Mouse (Mus musculus): ENCODE results near the gene Gm28230.

Gm28230 gene

GRCm38 (mm10) chr2:74726551-74726950 is at the start of gene Gm28230:
Gene Gm28230 (plus strand): TSS chr2:74726728.
- CTCF ChIA-PET = no interaction called here
- POLR2A ChIA-PET = no interaction called here

- CTCF ChIA-PET = interaction anchor here in 1 of 4 experiments (0.6 to 0.7 kb wide), 2 partner anchors 16 to 54 kb away, joined by 5 to 21 read pairs; no protein-coding TSS in a partner anchor
Observed at GRCm38 (mm10) chr2:74677106-74677505, 49.4 kb upstream of the Gm28230 start.

DNA sequence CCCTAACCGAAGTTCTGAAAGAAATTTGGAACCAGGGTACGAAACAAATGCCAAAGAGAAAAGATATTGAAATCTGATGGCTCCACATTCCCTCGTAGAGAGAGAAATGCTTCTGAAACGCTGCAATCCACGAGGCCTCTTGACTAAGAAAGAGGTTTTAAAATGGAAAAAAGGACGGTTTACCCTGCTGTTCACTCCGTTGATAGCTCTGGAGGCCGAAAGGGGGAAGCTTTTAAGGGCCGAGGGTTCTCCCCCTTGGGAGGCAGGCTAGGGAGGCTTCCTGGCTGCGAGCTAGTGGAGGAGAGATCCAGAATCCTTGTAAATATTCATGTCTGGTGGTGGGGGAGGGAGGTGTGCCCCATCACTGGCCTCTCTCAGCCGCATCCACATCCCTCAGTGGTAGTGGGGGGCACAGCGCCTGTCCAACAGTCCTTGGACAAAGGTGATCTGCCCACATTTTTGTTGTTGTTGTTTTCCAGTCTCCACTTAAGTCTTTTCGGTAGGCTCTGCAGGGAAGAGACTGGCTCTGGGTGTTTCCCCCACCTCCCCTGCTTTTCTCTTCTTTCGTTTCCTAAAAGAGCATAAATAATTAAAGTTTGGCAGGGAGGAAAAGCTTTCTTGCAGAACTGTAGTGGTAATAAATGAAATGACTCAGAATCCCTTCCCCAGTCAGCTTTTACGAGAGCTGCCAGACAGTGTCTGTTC is 47.5 kb upstream of the Gm28230 start, which contains the start of gene Hoxd11:
Gene Hoxd11, plus strand, starts transcription at position 667 of the 705 bp plus-strand sequence.
- ChIA-PET CTCF (interaction anchor here in 2 of 4 experiments (0.9 to 1.4 kb wide), 3 partner anchors 10 to 23 kb away, joined by 3 to 6 read pairs (median 4); no protein-coding TSS in a partner anchor), POLR2A (interaction anchor here in 2 of 4 experiments (0.7 to 2.0 kb wide), 5 partner anchors 11 to 14 kb away, joined by 3 to 7 read pairs (median 3); partner anchors contain the start of genes Hoxd10 (in 1 of the 2) and Hoxd13 (in 1 of the 2))

More at GRCm38 (mm10) chr2:74677106-74677505, 49.4 kb upstream of the Gm28230 start:
- POLR2A ChIA-PET = interaction anchor here in 2 of 4 experiments (0.9 to 1.4 kb wide), 4 partner anchors 10 to 19 kb away, joined by 3 to 5 read pairs (median 4); no protein-coding TSS in a partner anchor

DNA sequence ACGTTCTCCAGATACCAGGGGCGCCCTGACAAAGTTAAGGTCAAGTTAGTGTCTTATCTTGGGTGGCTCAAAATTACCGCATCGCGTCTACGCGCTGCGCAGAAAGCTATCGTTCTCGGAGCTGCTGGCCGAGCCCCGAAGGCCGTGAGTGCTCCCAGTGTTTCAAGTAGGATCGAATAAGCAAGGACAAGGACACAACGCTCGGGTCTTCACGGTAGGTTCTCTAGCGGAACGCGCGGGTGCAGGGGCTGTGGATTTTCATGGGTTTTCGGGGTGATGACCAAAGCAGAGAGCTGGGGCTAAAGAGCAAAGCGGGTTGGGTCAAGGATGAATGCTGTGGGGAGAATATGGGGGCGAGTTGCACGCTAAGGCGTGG is 46.9 kb upstream of the Gm28230 start:
- POLR2A ChIA-PET = interaction anchor here in 3 of 4 experiments (0.7 to 2.0 kb wide), 7 partner anchors 11 to 22 kb away, joined by 3 to 7 read pairs (median 3); partner anchors contain the start of genes Hoxd10 (in 1 of the 3) and Hoxd13 (in 1 of the 3)
- CTCF ChIA-PET = interaction anchor here in 3 of 4 experiments (0.8 to 1.4 kb wide), 5 partner anchors 10 to 24 kb away, joined by 3 to 6 read pairs (median 3); partner anchors contain the start of gene Hoxd10 (in 1 of the 3)

- POLR2A ChIA-PET = interaction anchor here in 3 of 4 experiments (0.6 to 2.0 kb wide), 8 partner anchors 10 to 1188 kb away, joined by 3 to 7 read pairs (median 4); partner anchors contain the start of genes Hoxd10 (in 1 of the 3) and Hoxd13 (in 1 of the 3)
Observed at GRCm38 (mm10) chr2:74679980-74680379, 46.5 kb upstream of the Gm28230 start.

GRCm38 (mm10) chr2:74680561-74681398 is 45.7 kb upstream of the Gm28230 start:
- CTCF ChIA-PET = interaction anchor here (0.6 to 1.4 kb wide), 7 partner anchors 10 to 70 kb away, joined by 3 to 7 read pairs (median 4); partner anchors contain the start of gene Hoxd10 (in 1 of the 4)
- POLR2A ChIA-PET = interaction anchor here in 3 of 4 experiments (0.6 to 2.0 kb wide), 13 partner anchors 9 to 636 kb away, joined by 3 to 7 read pairs (median 3); partner anchors contain the start of gene Hoxd13 (in 1 of the 3)

More at GRCm38 (mm10) chr2:74679980-74680379, 46.5 kb upstream of the Gm28230 start:
- CTCF ChIA-PET = interaction anchor here (0.6 to 1.4 kb wide), 7 partner anchors 9 to 71 kb away, joined by 3 to 6 read pairs (median 4); partner anchors contain the start of gene Hoxd10 (in 1 of the 4)

DNA sequence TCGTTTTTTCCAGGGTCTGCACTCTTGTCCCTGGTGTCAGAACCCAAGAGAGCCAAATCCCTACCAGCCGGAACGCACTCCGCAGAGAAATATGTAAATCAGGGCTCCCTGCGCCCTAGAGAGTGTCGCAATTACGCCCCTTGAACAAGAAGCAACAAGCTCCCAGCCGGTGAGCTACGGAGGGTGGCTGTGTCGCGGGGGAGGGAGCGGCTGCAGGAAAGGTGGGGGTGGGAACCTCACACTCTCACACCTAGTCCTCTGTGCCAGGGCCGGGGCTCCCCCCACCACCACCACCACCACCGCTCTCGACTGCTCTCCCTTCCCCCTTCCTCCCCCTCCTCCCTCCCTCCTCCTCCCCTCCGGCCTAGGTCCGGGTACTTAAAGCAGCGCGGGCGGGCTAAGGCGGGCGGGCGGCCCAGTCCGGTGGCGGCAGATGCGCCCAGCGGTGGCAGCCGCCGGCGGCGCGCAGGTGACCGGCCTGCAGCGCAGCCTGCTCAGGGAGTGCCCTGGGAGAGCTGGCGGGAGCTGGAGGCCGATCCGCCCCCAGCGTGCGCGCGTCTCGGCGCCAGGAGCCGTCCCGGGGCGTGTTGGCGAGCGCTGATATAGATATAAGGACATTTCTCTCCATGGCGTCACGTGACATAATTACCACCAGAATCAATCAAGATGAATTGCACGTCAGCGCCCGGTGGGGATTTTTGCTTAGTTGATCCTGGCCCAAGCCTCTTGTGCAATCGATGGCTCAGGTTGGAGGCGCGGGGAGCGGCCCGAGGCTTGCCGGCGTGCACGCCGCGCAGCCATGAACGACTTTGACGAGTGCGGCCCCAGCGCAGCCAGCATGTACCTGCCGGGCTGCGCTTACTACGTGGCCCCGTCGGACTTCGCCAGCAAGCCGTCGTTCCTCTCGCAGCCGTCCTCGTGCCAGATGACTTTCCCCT is 44.7 kb upstream of the Gm28230 start:
- CTCF ChIA-PET = interaction anchor here (0.6 to 1.3 kb wide), 8 partner anchors 10 to 1121 kb away, joined by 3 to 7 read pairs (median 4); partner anchors contain the start of gene Hoxd10 (in 1 of the 4)
- POLR2A ChIA-PET = interaction anchor here in 3 of 4 experiments (0.5 to 1.3 kb wide), 11 partner anchors 9 to 635 kb away, joined by 3 to 7 read pairs (median 3); partner anchors contain the start of gene Hoxd13 (in 1 of the 3)

GRCm38 (mm10) chr2:74682796-74683195 is 43.7 kb upstream of the Gm28230 start:
- POLR2A ChIA-PET = interaction anchor here in 3 of 4 experiments (0.6 to 1.1 kb wide), 5 partner anchors 12 to 977 kb away, joined by 3 to 7 read pairs (median 3); partner anchors contain the start of genes Hoxd3 (in 1 of the 3) and Hoxd4 (in 1 of the 3)
- CTCF ChIA-PET = no interaction called here

DNA sequence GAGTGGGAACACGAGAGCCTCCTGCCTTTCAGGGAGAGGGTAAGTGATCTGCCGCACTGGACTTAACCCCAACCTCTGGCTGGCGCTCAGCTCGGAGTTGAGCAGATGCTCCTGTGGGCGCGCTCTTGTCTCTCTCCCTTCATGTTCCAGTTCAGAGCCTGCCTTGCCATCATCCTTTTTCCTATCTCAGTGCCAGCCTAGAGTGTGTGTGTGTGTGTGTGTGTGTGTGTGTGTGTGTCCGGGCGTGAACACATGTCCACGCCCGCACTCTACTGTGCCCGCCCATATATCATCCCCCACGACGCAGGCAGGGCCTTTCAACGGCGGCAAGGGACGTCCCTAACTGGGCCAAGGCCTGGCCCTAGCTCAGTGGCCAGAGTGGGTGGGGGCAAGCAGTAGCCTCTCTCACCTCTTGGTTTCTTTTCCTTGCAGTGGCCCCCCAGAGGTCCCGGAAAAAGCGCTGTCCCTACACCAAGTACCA is 43.0 kb upstream of the Gm28230 start:
- CTCF ChIA-PET = no interaction called here
- POLR2A ChIA-PET = interaction anchor here in 3 of 4 experiments (0.6 to 1.1 kb wide), 5 partner anchors 13 to 977 kb away, joined by 3 to 7 read pairs (median 3); partner anchors contain the start of genes Hoxd3 (in 1 of the 3) and Hoxd4 (in 1 of the 3)

DNA sequence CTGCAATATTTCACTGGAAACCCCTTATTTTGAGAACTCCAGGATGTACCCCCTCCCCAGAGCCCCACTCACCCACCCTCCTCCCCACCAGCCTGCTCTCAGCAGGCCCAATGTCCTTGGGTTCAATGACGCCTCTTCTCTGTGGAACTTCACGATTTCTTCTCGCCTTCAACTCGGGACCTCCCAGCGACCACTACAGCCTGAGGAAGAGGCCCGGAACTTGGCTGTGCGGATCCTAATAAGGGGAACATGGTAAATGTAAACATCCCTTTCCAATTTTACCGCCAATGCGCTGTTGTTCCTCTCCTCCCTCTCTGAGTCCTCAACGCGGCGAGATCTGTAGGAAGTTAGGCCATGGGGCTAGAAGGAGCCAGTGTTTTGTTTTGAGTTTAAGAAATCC is 42.4 kb upstream of the Gm28230 start:
- ChIA-PET CTCF (no interaction called here), POLR2A (interaction anchor here in 1 of 4 experiments (1.0 kb wide), 1 partner anchor 22 kb away, joined by 3 read pairs; no protein-coding TSS in a partner anchor)

GRCm38 (mm10) chr2:74685059-74685603 is 41.4 kb upstream of the Gm28230 start:
- ChIA-PET CTCF (interaction anchor here in 2 of 4 experiments (0.6 to 0.7 kb wide), 2 partner anchors 20 to 621 kb away, joined by 3 to 4 read pairs; no protein-coding TSS in a partner anchor), POLR2A (interaction anchor here in 3 of 4 experiments (0.6 to 1.4 kb wide), 6 partner anchors 21 to 1415 kb away, joined by 3 to 4 read pairs (median 3); no protein-coding TSS in a partner anchor)

DNA sequence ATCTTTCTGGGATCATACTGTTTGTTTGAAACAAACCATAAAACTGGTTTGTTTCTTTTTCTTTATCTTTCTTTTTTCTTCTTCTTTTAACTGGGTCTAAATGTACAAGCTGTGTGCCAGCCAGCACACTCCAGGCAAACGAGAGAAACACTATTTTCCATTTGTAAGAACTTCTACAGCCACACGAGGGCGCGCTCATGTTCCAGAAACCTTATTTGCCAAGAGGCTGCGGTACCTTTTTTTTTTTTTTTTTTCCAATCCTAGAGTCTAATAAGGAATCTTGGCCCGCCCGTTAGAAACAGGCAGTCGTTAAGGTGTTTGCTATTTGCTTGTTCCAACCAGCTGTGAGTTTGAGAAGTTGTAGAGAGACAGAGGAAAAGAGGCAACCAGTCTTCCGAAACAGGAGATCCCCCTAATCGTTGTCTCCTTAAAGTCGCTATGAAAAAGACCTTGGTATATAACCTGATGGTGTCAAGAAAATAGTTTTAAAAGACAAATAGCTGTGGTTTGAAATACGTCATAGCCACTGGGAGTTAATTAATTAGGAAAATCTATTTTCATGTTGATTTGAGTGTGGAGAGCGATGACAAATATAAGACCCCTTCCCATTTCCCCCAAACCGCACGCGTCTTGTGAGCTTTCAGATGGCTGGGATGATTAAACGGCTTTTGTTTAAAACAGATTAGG is 40.1 kb upstream of the Gm28230 start:
- ChIA-PET CTCF (interaction anchor here (0.6 to 1.2 kb wide), 17 partner anchors 8 to 1171 kb away, joined by 3 to 10 read pairs (median 4); partner anchors contain the start of gene Hoxd9 (in 1 of the 4)), POLR2A (interaction anchor here in 2 of 4 experiments (0.7 to 1.4 kb wide), 3 partner anchors 14 to 57 kb away, joined by 3 to 6 read pairs (median 3); no protein-coding TSS in a partner anchor)

DNA sequence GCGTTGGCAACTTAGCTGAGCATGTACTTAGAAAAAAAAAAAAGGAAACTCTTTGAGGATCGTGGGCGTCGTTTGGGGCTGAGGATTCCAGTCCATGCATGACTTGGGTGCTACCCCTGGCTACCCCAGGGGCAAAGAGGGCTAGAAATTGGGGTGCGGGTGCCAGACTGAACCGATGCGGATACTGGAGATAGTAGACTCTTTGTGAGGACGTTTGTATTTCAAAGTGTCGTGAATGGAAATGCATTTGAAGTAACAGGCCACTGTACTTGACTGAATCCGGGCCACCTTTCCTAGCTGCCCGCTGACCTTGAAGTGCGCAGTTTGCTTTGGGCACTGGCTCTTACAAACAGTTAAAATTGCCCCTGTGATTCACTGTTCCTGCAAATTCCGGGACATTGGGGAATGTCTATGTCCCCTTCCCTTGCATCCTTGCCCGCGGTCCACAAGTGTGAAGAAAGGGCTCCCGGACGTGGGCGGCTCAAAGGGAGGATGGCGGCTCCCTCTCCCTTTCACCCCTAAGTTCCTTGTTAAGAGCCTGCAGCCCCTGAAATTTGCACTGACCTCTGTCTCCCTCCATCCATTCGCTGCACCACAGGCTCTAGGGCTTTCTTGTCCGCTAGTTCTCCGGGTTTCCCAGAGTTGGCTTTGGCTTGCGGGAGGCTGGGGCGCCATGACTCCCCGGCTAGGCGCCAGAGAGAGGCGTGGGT is 39.4 kb upstream of the Gm28230 start:
- ChIA-PET CTCF (interaction anchor here (0.6 to 1.2 kb wide), 8 partner anchors 9 to 879 kb away, joined by 3 to 10 read pairs (median 4); no protein-coding TSS in a partner anchor), POLR2A (interaction anchor here in 1 of 4 experiments (1.1 kb wide), 1 partner anchor 19 kb away, joined by 5 read pairs; no protein-coding TSS in a partner anchor)

GRCm38 (mm10) chr2:74687698-74688555 is 38.6 kb upstream of the Gm28230 start:
- ChIA-PET POLR2A (interaction anchor here in 1 of 4 experiments (0.5 to 1.1 kb wide), 3 partner anchors 12 to 180 kb away, joined by 4 to 5 read pairs (median 4); no protein-coding TSS in a partner anchor), CTCF (interaction anchor here in 1 of 4 experiments (1.2 kb wide), 1 partner anchor 15 kb away, joined by 3 read pairs; no protein-coding TSS in a partner anchor)
